Mouse (Mus musculus) limb, embryonic 13.5 days (tissue): Measurements from ENCODE around the gene Atp6v0d1. TPM values are rescaled to one million over a fixed set of nuclear protein-coding genes. Genes with fewer than 3 reads are reported as not detected.

Experiments
- ATAC-seq: fragments of 200-750 bp; cut with Nextera tagmentation; 2 replicates; pipeline ENCODE4 v1.8.0; 2017; ENCODE audit warnings: low read depth, moderate number of reproducible peaks, moderate TSS enrichment; ENCODE audit not compliant: low FRiP score
- H3K27ac ChIP-seq: fragments of 300-500 bp; sonication (generic); 2 replicates; pipeline ENCODE4 v1.5.1; 2015; ENCODE audit warnings: inconsistent platforms, mild to moderate bottlenecking, moderate library complexity
- H3K27me3 ChIP-seq: fragments of 300-500 bp; sonication (generic); 2 replicates; pipeline ENCODE4 v1.6.1; 2015; ENCODE audit warnings: mild to moderate bottlenecking, inconsistent platforms
- H3K36me3 ChIP-seq: fragments of 300-500 bp; sonication (generic); 2 replicates; pipeline ENCODE4 v1.6.1; 2015; ENCODE audit warnings: inconsistent platforms, mild to moderate bottlenecking, moderate library complexity
- H3K4me1 ChIP-seq: fragments of 300-500 bp; sonication (generic); 2 replicates; pipeline ENCODE4 v1.6.1; 2015; ENCODE audit warnings: inconsistent platforms
- H3K4me2 ChIP-seq: fragments of 300-500 bp; sonication (generic); replicated peaks from 2 replicates; pipeline ENCODE4 v1.6.1; 2015; ENCODE audit warnings: inconsistent platforms, mild to moderate bottlenecking, moderate library complexity
- H3K4me3 ChIP-seq: fragments of 300-500 bp; sonication (generic); 2 replicates; pipeline ENCODE4 v1.5.1; 2015; ENCODE audit warnings: moderate library complexity, mild to moderate bottlenecking, inconsistent platforms
- H3K9ac ChIP-seq: fragments of 300-500 bp; sonication (generic); 2 replicates; pipeline ENCODE4 v1.6.1; 2015; ENCODE audit warnings: mild to moderate bottlenecking, inconsistent platforms
- H3K9me3 ChIP-seq: fragments of 300-500 bp; sonication (generic); 2 replicates; pipeline ENCODE4 v1.6.1; 2016; ENCODE audit warnings: inconsistent platforms
- WGBS: fragments of 180-500 bp; shearing (Covaris S2); methylation state at CpG from one replicate; pipeline ENCODE4 v1.1.7; 2015; 5-methylcytosine and 5-hydroxymethylcytosine counted together
- polyA plus RNA-seq: library from polyadenylated mRNA; unstranded; fragments of >200 nt; fragmentation: Nextera tagmentation; extraction: Ambion mirVana; gene quantifications from 2 replicates; pipeline ENCODE4 v1.2.1, GENCODE M21; 2015

Atp6v0d1 gene
- 82.5 and 83.5 TPM in 2 replicates for polyA plus RNA-seq

DNA sequence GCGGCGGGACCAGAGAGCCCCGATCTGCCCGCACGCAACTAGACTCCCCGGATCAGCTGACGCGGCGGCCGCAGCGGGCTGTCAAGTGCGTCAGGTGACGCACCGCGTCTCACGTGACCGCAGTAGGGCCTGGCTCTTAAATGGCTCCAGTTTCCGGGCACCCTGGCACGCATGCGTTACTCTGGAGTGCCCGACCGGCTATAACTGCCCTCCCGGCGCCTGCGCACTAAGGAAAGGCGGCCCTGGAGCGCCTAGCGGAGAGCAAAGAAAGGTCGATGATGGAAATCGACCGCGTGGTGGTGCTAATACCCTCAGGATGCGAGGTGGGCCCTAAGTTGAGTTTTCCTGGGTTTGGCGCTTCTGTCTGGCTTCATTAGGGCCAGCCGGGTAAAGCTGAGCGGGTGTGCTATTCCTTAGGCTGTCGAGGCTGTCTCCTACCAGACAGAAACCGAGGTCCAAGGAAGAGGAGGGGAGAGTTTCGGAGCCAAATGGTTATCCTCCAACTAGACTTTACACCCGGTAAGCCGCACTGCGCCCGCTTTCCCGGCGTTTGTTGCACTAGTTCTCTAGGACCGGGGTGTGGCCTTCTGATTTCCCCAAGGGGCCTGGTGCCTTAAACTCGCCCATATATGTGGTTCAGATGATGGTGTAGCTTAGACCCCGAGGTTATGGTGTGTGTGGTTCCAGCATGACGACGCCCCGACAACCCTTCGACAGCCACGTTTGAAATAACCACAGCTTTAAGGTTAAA is at the start of gene Atp6v0d1:
Gene Atp6v0d1 (minus strand): TSS at position 96 of the 751 bp plus-strand sequence.
- no peaks in the 10 kb centered on the region for H3K9me3 ChIP-seq
- ATAC-seq, result peak; percentile 99
- peaks cover 29% of the 10 kb centered on the region for H3K4me1 ChIP-seq
- 4% methylated on average over 51 of the region's 53 CpGs for WGBS
- H3K4me2 ChIP-seq, result peak within 1 kb of the TSS; percentile 95
- H3K4me3 ChIP-seq, result peak within 1 kb of the TSS; percentile 87
- no peaks in the 10 kb centered on the region for H3K36me3 ChIP-seq
- H3K27ac ChIP-seq, result peak within 1 kb of the TSS; percentile 61
- H3K9ac ChIP-seq, result peak within 1 kb of the TSS; percentile 87
- H3K27me3 ChIP-seq, result 0 out of 2 replicates have a peak, but pooled peaks cover 8% of the 10 kb centered on the region

DNA sequence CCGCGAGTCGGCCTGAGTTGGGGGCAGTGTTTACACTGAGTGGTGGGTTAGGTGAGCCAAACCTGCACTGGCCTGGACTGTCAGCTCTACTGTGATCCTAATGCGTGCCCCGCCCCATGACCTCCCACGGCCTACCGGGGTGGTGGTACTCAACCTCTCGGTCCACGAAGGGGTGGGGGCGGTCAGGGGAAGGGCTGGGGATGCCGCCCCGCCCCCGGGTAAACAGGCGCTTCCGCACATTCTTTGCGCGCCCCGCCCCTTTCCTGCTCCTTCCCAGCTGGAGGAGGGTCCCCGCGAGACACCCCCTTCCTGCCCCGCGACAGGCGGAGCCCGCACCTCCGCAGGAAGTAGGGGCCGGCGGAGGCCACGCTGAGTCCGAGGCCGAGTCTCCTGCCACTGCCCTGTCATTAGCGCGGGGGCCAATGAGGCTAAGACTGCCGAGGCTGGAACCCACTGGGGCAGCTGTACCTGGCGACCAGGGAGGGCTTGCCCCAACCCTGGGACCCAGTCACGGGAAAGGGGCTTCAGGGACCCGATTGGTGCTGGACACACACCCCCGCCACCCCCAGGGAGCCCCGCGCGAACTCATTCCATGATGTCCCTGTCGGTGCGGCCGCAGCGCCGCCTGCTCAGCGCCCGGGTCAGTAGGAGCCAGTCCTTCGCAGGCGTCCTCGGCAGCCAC is 48.1 kb upstream of the Atp6v0d1 start:
- Histone ChIP-seq H3K4me3 (peak overlapping the region; percentile 56), H3K4me2 (peak overlapping the region; percentile 94), H3K4me1 (peaks cover 24% of the 10 kb centered on the region), H3K36me3 (peaks cover 53% of the 10 kb centered on the region), H3K27me3 (peaks cover 27% of the 10 kb centered on the region), H3K9me3 (no peaks in the 10 kb centered on the region), H3K9ac (peak overlapping the region; percentile 70), H3K27ac (no peak overlapping the region)
- WGBS, result 1% methylated on average over 50 of the region's 50 CpGs
- peak; percentile 71 for ATAC-seq

DNA sequence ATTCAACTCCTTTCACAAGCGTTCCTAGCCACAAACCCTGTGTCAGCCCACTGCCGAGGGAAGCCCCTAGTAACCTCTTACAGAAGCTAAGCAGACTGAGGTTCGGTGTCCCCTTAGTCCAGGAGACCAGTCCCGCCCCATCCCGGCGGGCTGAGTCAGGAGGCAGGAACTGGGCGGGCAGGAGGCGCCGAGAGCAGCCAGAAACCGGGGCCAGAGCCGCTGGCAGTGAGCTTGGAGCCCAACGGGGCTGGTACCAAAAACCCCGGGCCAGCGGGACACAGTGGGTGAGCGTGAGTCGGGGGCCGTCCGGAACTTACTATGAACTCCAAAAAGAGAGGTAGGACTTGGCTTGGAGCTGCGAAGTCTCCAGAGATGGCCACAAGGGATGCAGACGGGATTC is 47.2 kb upstream of the Atp6v0d1 start:
- WGBS, result 3% methylated on average over 20 of the region's 20 CpGs
- H3K4me3 ChIP-seq, result peak overlapping the region; percentile 56
- ATAC-seq, result no peak

DNA sequence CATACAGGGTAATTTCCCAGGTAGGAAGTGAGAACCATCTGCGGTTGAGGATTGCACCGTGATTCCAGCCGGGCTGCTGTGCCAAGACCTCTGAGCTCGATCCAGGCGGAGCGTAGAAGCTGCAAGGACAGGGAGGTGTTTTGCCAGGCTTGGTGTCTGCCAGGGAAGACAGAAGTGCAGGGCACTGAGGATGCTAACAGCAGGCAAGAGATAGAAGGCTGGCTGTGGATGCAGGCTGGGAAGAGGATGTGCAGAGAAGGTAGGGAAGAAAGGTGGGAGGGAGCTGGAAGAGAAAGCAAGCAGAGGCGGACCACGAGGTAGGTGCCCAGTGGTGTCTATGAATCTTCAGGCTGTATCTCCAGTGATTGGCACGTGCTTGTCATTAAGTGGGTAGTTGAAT is 46.0 kb upstream of the Atp6v0d1 start:
- Histone ChIP-seq H3K9me3 (no peaks in the 10 kb centered on the region), H3K9ac (no peak overlapping the region), H3K27me3 (peaks cover 27% of the 10 kb centered on the region), H3K36me3 (peaks cover 32% of the 10 kb centered on the region), H3K4me1 (peaks cover 34% of the 10 kb centered on the region), H3K4me3 (no peak overlapping the region), H3K4me2 (no peak overlapping the region), H3K27ac (no peak overlapping the region)
- no peak for ATAC-seq
- WGBS, result 84% methylated on average over 9 of the region's 9 CpGs

More for the DNA sequence above, 47.2 kb upstream of the Atp6v0d1 start:
- Histone ChIP-seq H3K4me2 (peak overlapping the region; percentile 94), H3K27me3 (peaks cover 27% of the 10 kb centered on the region), H3K4me1 (peaks cover 24% of the 10 kb centered on the region), H3K9ac (peak overlapping the region; percentile 53; the same call in 1 of the 2 replicates), H3K9me3 (no peaks in the 10 kb centered on the region), H3K27ac (no peak overlapping the region), H3K36me3 (peaks cover 44% of the 10 kb centered on the region)

DNA sequence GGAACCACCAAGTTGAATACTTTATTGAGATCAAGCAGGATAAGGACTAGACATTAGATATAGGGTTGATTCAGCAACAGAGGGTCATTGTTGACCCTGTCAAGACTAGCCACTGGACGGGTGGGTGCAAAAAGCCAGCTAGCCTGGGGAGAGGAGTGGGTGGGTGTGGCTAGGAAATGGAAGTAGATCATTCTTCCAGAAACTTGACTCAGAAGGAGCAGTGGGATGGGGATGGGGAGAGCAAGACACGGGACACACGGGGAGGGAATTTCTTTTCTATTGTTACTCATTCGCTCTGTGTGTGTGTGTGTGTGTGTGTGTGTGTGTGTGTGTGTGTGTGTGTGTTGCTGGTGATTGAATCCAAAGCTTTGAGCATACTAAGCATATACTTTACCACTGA is 43.9 kb upstream of the Atp6v0d1 start:
- H3K9me3 ChIP-seq, result no peaks in the 10 kb centered on the region
- peaks cover 24% of the 10 kb centered on the region for H3K27me3 ChIP-seq
- no peak overlapping the region for H3K27ac ChIP-seq
- WGBS, result 91% methylated on average over 4 of the region's 4 CpGs
- H3K4me2 ChIP-seq, result no peak overlapping the region
- H3K4me3 ChIP-seq, result no peak overlapping the region
- peaks cover 43% of the 10 kb centered on the region for H3K4me1 ChIP-seq
- H3K9ac ChIP-seq, result no peak overlapping the region
- H3K36me3 ChIP-seq, result peaks cover 11% of the 10 kb centered on the region; the same call in 1 of the 2 replicates
- no peak for ATAC-seq

DNA sequence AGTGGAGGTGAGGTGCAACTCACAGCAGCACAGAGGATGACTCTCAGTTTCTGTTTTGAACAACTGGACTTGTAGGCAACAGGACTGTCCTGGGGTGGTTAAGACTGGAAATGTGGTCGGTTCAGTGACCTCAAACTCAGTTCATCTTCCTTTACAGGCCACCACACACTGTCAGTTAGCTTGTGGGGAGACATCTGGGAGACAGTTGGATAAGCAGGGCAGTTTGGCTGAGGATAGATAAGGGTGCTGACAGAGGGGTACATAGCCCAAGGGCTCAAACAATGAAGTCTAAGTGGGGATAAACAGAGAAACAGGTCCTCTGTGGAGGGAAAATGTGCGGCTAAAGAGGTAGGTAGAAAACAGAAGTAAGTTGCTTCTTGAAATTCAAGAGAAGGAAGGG is 43.5 kb upstream of the Atp6v0d1 start:
- H3K27me3 ChIP-seq, result peaks cover 24% of the 10 kb centered on the region
- H3K9ac ChIP-seq, result no peak overlapping the region
- no peaks in the 10 kb centered on the region for H3K9me3 ChIP-seq
- H3K4me1 ChIP-seq, result peaks cover 43% of the 10 kb centered on the region
- no peak overlapping the region for H3K27ac ChIP-seq
- no peak for ATAC-seq
- H3K36me3 ChIP-seq, result 0 out of 2 replicates have a peak, but pooled peaks cover 9% of the 10 kb centered on the region
- no peak overlapping the region for H3K4me2 ChIP-seq
- WGBS, result 75% methylated on average over 2 of the region's 2 CpGs
- H3K4me3 ChIP-seq, result no peak overlapping the region

DNA sequence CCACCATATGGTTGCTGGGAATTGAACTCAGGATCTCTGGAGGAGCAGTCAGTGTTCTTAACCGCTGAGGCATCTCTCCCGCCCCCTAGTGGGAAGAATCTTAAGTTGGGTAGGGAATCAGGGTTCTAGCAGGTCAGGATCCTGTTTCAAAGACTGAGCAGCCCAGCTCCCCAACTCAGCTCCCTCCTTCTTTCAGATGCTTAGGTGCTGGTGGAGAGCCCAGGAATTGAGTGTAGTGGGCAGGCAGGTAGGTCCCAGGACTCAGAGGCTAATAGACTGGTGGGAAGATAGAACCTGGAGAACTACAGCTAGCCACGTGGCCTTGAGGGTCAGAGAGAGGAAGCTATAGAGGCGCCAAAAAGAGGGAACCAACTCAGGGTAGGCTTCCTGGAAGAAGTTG is 41.8 kb upstream of the Atp6v0d1 start:
- Histone ChIP-seq H3K4me1 (peaks cover 31% of the 10 kb centered on the region), H3K4me2 (peak overlapping the region; percentile 80; the same call in 1 of the 2 replicates), H3K27me3 (peaks cover 14% of the 10 kb centered on the region), H3K36me3 (0 out of 2 replicates have a peak, but pooled peaks cover 9% of the 10 kb centered on the region), H3K9ac (no peak overlapping the region; the same call in 1 of the 2 replicates), H3K27ac (no peak overlapping the region), H3K9me3 (no peaks in the 10 kb centered on the region), H3K4me3 (no peak overlapping the region)
- 24% methylated on average over 4 of the region's 4 CpGs for WGBS
- no peak for ATAC-seq

DNA sequence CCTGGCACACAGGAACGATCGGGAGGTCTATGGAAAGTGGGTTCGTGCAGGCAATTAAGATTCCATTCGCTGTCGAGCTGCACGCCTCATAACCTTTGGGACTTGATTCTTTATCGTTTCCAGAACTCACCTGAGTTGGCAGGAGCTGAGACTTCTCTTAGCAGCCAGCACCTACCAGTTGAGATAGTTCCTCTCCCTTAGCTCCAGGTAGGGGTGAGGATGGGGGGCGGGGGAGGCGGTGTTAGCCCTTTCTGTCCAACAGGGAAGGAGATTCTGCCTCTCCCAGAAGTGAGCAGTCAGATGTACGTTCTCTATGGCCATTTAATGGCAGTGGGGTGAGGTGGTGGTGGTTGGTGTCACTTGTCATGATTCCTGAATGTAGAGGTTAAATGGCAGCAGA is 41.2 kb upstream of the Atp6v0d1 start:
- Histone ChIP-seq H3K4me1 (peaks cover 29% of the 10 kb centered on the region), H3K4me2 (peak overlapping the region; percentile 80), H3K9ac (peak overlapping the region; percentile 87), H3K9me3 (no peaks in the 10 kb centered on the region), H3K36me3 (0 out of 2 replicates have a peak, but pooled peaks cover 9% of the 10 kb centered on the region), H3K4me3 (peak overlapping the region; percentile 76), H3K27ac (no peak overlapping the region), H3K27me3 (peaks cover 8% of the 10 kb centered on the region)
- WGBS, result 8% methylated on average over 10 of the region's 10 CpGs
- no peak for ATAC-seq

DNA sequence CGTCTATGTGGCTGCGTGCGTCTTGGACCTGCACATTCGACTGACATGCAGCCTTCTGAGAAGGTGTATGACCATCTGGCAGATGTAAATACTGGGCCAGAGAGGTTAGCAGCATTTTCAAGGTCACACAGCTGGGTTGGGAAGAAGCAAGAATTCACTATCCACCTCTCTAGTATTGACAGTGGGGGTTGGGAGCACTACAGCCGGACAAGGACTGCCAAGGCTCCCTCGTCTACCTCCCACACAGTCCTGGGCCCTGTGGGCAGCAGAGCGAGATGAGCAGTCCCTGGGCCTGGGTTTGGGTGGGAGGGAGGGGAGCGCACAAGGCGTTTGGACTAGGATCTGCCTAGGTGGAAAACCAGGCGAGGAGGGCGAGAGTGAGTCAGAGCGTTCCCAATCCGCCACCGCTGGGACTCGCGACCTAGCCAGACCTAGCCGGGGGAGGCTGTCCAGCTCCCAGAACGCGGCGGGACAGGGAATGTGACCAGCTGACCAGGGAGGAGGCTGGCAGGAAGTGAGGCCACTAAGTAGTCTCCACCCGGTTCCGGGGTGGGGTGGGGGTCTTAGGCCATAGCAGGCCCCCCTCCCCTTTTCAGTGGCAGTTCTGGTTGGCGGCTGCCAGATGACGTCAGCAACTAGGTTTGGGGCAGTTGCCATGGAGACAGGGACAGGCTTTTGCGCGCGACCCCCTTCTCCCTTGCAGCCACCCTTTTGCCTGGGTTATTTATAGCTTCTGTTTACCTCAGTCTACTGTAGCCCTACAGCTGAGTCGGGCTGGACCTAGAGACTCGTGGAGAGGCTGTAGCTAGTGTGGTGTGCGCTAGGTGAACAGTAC is 40.6 kb upstream of the Atp6v0d1 start:
- Histone ChIP-seq H3K9me3 (no peaks in the 10 kb centered on the region), H3K9ac (peak overlapping the region; percentile 87), H3K4me2 (peak overlapping the region; percentile 80), H3K4me1 (peaks cover 29% of the 10 kb centered on the region), H3K27me3 (0 out of 2 replicates have a peak, but pooled peaks cover 3% of the 10 kb centered on the region), H3K27ac (peak overlapping the region; percentile 87), H3K36me3 (0 out of 2 replicates have a peak, but pooled peaks cover 9% of the 10 kb centered on the region), H3K4me3 (peak overlapping the region; percentile 76)
- ATAC-seq, result peak; percentile 64
- WGBS, result 2% methylated on average over 30 of the region's 30 CpGs

DNA sequence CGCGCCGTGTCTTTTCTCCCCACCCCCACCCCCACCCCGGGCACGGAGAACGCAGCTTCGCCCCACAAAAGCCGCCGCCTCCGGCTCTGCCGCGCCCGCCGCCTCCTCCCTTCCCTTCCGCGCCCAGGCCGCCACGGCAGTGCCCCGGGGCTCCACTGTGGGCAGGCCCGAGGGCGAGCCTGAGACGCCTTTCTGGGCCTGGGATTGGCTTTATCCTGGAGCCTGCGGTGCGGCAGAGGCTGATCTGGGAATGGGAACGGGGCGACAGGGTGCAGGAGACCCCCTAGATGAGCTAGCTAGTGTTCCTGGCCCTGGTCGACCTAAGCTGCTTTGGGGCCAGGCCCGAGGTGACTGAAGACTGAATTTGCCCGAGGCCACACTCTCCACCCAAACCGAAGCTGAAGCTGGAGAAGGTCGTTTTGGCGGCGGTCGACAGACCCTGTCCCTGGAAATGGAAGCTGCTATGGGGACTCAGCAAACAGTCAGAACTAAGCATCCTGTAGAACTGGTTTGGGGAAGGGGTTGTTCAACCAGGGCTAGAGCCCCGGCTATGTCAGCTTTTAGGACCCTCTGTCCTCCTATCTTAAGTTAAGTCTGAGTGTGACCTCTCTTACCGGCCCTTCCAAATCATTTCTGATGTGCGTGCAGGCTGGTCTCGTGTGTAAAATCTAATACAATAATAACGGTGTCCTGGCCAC is 39.8 kb upstream of the Atp6v0d1 start:
- H3K27me3 ChIP-seq, result no peaks in the 10 kb centered on the region
- H3K27ac ChIP-seq, result peak overlapping the region; percentile 87
- ATAC-seq, result peak; percentile 52
- H3K9me3 ChIP-seq, result no peaks in the 10 kb centered on the region
- WGBS, result under 1% methylated on average over 35 of the region's 39 CpGs
- peak overlapping the region; percentile 80 for H3K4me2 ChIP-seq
- peaks cover 29% of the 10 kb centered on the region for H3K4me1 ChIP-seq
- H3K36me3 ChIP-seq, result 0 out of 2 replicates have a peak, but pooled peaks cover 5% of the 10 kb centered on the region
- H3K9ac ChIP-seq, result peak overlapping the region; percentile 87
- H3K4me3 ChIP-seq, result peak overlapping the region; percentile 76

DNA sequence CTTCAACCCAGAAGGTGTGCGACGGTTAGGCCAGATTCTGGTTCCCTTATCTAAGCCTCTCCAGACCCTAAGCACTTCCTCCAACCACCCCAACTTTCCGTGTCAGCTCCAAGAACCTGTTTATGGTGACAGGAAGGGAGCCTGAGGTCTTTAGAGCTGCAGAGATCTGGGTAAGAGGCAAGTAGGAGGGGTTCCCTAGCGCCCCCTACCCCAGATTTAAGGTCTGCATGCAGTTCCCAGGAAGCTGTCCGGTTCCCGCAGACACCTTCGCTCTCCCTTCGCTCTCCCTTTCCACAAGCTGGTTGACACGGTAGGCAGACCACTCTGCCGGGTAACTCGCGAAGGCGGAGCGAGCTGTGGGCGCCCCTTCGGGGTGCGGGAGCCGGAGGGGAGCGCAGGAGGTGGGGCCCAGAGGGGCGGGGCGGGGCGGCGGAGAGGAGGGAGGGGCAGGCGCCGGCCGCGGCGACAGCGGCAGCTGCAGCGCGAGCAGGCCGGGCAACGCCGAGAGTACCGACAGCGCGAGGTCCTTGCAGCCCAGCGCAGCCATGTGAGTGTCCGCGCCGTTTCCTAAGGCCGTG is 39.0 kb upstream of the Atp6v0d1 start, which contains the start of gene Ripor1:
Gene Ripor1 (plus strand): TSS at position 452 of the 578 bp plus-strand sequence.
- Histone ChIP-seq H3K4me3 (peak within 1 kb of the TSS; percentile 76), H3K27ac (peak within 1 kb of the TSS; percentile 87), H3K4me2 (peak within 1 kb of the TSS; percentile 80), H3K27me3 (no peaks in the 10 kb centered on the region), H3K9me3 (no peaks in the 10 kb centered on the region), H3K36me3 (no peaks in the 10 kb centered on the region), H3K9ac (peak within 1 kb of the TSS; percentile 87), H3K4me1 (peaks cover 29% of the 10 kb centered on the region)
- under 1% methylated on average over 31 of the region's 42 CpGs for WGBS
- peak; percentile 88 for ATAC-seq
